Mouse (Mus musculus) cerebellum, postnatal 14 days (tissue): Measurements from ENCODE around the gene Cish.
A peak's percentile ranks its signal among the peaks of the same experiment; 100 is the strongest.

Experiments used
- DNase-seq, 2 experiments: peaks; one replicate each; pipeline ENCODE4 v3.0.0; 2021; ENCODE audit warnings: mixed read lengths in 2 of 2

Cish gene

DNA sequence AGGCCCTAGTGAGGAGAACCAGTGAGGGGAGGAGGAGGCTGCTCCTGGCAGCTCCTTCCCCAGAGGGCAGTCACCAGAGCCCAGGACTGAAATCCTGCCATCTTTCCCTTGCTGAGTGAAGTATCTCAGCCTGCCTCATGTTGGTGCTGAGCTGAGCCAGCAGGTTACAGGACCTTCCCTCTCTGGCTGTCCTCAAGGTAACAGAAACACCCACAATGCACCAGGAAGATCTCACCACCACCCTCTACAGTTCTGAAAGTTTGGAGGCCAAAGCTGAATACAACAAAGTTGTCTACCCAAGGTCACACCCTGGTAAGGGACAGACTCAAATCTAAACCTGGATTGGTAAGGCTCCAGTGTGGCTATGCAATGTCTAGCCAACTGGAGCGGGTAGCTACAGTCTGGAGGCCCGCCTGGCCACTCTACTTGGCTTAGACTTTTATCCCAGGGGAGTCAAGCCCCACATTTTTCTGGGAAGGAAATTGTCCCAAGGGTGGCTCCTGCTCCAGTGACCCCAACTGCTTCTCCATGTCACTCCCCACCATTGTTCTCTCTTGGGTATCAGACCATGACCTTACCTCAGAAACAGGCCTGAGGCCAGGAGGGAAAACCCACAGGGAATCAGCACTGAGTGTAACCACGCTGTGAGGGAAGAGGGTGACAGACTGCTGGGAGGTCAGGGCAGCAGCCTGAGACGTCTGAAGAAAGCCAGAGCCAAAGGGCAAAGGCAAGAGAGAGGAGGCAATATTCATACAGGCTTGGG lies 29.2 kb downstream of the Cish start:
- no peak for DNase-seq

DNA sequence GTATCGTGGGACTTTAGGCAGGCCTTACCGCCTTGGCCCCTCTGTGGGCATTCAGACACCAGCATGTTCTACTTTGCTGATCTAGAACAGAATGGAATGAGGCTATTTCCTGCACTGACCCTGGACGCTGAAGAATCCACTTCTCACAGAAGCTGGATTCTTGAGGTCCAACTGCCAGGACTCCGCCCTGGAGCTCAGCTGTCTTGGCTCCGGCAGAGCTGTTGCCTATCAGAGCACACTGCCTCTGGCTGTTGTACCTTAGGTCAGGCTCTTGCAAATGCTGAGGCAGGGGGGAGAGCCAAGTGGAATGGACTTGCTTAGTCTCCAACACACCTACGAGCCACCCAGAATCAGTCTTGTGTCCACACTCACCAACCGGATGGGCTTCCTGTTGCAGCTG lies 30.1 kb downstream of the Cish start:
- DNase-seq: no peak

DNA sequence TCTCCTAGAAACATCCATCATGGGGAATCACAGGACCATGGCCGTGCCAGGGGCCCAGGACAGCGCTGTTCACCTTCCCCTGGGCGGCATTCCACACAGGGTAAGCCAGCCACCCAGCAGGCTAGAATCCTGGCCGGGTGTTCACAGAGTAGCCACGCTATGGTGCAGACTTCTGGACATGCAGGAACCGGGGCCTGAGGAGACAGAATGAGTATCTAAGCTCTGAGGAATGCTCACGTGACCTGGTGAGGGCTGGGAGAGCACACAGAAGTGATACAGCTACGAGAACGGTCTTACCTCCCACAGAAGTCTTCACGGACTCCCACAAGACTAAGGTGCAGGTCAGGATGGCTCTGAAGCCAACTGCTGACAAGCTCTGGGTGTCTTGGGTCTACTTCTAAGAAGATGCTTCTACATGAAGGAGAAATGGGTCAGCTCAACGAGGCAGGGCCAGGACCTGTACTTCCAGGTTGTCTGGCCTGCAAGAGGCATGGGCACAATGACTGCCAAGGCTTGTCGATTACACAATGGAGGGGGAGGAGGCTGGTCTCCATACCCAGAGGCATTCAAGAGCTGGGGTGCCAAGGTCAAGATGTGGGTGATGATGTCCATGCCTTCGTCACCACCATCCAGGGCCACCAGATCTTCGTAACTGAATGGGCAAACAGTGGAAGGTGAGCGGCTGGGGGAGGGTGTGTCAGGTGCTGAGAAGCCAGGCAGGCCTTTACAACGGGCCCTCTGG lies 32.2 kb downstream of the Cish start:
- no peak for DNase-seq

DNA sequence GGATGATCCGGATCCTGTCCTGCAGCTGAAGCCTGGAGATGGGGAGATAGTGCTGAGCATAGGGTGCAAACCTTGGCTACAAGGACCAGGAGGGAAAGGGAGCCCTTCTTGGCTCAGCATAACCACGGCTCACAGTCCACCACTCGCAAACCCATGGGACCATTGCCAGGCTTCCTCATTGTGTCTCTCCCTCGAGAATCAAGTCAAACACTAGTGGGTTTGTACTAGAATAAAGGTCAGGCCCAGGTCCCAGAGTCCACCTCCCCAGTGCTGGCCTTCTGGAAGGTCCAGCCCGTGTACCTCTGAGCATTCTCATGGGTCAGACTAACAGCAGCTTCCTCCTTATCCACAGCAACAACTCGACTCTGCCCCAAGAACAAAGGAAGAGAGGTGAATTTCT lies 35.0 kb downstream of the Cish start:
- DNase-seq: no peak

DNA sequence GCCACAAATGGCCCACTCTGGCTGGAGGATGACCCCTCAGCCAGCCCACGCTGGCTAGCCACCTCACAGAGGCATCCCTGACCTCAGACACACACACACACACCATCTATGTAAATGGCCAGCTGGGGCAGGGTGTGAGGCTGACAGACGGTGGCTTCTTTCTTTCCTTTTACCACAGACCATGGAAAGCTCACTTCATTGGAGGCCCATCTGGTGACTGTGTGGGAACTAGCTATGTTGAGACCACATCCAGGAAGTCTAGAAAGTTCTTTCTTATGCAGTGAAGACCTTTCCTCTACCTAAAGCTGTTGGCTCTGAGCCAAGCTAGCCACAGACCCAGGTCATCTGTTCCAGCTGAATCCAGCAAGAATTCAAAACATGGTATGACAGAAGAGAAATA lies 37.9 kb downstream of the Cish start:
- DNase-seq: no peak

DNA sequence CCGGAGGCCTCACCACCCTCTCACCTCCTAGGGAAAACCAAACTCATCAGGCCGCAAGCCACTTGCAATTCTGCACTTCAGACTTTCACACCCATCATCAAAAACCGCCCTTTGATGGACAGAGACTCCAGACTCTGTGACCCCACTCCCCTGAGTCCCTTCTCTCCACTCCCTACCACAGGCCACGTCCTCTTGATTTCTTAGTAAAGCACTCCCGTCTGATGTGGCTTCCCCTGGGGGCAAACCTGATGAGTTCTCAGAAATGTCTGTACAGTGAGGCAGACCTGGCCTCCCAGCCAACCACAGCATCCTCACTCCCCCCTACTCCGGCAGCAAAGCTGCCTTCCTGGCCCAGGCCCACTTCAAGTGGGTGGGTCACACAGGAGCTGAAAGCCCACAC lies 38.5 kb downstream of the Cish start:
- DNase-seq: no peak

DNA sequence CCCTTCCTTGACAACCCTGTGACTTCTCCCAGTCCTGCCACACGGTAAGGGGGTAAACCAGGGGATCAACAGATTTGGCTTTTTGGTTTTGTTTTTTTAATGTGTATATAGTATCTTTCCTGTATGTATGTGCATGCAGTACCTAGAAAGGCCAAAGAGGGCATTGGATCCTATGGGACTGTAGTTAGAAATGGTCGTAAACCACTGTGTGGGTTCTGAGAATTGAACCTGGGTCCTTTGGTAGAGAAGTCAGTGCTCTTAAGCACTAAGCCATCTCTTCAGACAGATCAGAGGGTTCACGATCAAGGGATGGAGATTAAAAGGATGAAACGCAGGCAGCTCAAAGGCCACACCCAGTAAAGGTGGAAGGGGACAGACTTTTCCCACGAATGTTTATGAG lies 39.2 kb downstream of the Cish start:
- DNase-seq: no peak

DNA sequence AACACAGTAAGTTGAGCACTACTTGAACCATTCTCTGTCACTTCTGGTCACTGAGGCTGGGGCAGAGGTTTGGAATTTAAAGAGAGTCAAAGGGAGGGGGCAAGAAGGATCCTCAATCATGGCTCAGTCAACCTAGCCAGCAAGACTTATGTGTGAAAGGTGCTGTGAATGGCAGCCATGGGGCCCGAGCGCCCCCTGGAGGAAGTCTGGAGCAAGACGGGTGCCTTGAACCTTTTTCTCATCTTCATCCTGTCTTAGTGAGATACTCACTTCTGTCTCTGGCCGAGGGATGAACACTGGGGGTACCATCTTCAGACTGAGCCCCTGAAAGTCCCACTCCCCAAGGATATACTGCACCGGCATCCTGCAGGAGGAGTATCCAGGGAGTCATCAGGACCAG lies 40.1 kb downstream of the Cish start:
- DNase-seq: peak; percentile 85 to 87

DNA sequence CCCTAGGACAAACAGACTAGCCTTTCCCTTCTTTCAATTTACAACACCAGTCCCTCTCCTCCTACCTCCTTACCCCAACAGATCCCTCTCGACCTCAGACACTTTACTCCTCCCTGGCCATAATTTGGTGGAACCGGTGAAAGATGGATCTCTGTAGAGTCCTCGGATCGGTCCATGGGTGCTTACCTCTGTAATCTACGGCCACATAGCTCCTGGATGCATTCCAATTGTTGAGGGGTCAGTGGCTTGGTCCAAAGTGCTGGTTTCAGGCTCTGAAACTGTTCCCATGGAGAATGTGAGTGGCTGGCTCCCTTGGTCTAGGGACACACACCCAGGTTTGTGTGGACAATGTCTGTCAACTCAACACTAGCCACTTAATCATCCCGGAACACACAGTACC lies 40.6 kb downstream of the Cish start:
- DNase-seq: no peak

DNA sequence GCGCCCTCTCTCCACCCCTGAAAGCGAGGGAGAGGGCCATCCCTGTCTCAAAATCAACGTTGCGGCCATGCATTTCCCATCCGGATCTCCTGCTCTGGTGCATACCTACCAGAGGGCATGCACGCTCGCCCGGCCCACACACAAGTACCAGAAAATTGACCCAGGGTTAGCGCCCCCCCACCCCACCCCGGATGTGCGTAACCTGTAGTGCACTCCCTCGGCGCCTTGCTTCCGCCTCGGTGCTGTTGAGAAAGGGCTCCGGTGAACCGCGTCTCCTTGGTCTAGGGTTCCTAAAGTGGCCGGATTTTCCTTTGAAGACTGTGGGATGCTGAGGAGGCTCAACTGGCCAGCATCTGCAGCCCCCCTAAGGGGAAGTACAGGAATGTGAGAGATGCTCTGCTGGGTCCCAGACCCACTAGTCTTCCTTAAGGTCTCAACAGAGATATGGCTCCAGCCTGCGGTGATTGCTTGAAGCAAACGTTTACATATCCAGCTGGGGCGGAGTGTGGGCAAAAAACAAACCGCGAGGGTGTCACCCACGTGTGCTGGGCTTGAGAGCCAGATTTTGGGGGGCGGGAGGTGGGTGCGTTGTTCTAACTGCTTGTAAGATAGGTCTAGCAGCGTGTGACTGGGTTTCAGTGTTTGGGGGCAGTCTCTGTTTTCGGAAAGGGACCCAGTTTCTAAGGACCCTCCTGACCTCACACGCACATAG lies 42.5 kb downstream of the Cish start, which contains the start of gene Hemk1:
Hemk1 (minus strand) TSS at position 179 of the 712 bp plus-strand sequence.
- DNase-seq: peak; percentile 86 to 88

DNA sequence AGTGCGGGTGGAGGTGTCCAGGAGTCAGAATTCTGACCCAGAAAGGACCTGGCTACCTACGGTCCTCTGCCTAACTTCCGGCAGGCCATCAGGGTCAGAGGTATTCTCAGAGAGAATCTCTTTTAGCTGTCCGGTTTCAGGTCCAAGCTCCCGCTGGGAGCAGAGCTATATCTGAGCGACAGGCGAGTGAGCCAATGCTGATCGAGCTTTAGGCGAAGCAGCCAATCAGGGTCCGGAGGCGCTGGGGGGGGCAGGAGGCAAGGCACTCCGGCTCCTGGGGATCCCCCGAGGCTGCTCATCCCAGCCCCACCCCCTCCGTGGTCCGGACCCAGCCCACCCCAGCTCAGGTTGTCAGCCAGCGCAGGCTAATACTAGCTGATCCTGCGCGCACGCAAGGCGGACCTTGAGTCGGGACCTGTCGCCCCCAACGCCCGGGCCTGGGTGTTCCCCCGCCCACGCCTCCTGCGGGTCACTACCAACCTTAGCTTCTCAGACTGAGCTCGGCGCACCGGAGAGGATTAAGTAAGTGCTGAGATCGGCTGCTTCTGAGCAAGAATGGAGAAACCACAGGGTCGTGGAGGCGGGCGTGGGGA lies 44.5 kb downstream of the Cish start, which contains the start of gene 6430571L13Rik:
6430571L13Rik (plus strand) TSS at position 336 of the 593 bp plus-strand sequence.
- peak; percentile 98 to 99 for DNase-seq

DNA sequence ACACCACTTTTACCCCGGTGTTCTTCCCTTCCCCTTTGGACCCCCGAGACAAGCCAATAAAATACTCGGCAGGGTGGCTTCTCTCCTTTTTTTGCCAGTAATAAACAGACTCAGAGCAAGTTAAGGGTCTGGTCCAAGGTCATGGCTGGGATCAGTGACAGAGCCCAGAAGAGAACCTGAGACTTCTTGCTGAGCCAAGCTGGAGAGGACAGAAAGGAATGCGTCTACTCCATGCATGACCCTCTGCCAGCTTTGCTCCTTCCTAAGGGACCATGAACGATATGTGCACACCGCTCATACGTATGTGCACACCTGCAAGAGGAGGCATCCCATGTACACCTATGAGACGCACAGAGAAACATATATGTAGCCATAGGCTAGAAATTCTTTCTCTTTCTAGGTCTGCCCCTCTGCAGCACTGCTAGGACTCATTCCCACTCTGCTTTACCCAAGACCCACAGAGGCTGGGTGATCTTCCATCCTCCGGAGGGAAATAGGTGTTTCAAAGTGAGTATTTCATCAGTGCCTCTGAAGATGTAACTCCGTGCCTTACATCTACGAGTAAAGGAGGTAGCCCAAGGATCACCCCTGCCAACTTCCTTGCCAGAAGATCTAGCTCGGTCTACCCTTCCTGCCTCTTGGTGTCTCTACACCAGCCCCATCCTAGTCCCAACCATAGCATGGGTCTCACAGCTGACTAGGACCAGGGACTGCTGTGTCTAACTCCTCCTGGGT lies 45.3 kb downstream of the Cish start:
- peak; percentile 52 to 54 for DNase-seq

DNA sequence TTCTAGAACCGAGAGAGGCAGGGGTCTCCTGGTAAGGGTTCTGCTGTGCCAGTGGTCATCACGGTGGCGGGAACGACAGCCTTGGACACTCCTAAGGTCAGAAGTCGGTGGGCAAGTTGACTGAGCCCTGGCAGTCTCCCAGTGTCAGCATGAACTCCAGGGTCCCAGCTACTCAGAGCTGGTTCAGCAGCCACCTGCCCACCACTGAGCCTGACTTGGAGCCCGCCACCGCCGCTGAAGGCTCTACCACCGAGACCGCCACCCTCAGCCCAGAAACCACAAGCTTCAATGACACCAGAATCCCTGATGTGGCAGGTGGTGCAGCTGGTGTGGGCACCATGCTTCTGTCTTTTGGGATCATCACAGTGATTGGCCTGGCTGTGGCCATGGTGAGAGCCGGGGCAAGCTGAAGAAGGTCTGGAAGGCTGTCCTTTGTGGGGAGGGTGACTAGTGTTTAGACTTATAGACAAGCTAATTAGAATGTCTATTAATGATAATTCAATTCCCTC lies 46.4 kb downstream of the Cish start:
- DNase-seq: peak; percentile 56 to 60

DNA sequence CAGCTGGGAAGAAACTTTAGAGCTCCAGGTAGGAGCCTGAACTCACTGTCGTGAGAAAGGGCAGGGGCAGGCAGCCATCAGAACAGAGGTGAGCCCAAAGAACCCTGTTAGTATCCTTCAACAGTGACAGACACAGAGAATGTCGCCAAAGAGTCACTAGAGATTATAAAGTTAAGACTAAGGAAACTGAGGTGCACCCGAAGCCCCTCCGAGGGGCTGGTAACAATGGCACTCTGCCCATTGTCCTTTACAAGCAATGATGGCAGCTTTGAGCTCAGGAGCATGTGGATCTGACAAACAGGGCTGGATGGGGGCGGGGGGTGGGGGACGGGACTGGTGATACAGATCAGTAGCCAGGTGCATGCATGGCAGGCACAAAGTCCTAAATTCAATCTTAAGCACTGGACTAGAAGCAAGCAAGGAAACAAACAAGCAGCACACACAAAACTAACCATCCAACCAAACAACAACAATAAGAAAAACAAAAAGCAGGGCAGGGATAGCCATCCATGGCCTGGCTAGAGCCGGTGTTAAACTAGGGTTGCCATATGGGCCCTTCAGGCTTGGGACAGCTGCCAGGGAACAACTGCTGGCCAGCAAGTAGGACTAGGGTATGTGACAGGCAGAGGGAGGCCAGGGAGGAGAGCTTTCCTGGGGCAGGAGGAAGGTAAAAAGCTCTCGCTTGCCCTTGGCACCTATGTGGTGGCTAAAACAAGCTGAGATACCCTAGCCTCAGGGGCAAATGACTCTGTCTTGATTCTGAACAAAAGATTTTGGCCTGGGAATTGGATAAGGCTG lies 47.5 kb downstream of the Cish start:
- DNase-seq: peak; percentile 97

DNA sequence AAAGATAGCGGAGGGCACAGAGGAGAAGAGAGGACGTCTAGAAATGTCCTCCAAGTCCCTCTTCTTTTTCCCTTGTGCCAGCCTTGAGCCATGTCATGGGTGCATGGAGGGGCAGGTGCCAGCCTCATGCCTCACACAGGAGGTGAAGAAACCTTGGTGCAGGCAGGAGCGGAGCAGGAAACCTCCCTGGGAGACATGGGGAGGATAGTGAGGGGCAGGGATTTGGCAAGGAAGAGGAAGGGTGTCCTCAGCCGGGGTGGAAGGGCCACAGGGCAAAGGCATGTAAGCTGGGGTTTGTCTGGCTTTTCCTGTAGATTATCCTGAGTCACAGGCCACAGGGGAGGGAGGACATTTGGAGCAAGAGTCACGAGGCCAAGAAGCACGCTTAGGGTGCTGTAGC lies 48.2 kb downstream of the Cish start:
- DNase-seq: no peak

DNA sequence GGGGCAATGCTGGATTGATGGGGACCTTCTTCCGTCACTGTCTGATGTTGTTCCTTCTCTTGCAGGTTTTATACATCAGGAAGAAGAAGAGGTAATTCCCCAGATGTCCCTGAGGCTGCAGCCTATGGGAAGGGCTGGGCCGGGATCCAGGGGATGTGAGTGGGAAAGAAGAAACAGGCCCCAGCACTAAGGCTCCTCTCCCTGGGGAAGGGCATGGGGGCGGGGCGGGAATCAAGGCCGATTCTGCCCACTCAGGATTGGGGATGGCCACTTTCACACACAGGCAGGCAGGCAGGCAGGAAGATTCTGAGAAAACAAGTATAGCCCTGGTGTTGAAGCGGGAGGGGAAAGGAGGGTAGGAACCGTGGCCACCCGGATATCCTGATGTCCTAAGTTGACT lies 50.3 kb downstream of the Cish start:
- DNase-seq: peak; percentile 32 to 60

DNA sequence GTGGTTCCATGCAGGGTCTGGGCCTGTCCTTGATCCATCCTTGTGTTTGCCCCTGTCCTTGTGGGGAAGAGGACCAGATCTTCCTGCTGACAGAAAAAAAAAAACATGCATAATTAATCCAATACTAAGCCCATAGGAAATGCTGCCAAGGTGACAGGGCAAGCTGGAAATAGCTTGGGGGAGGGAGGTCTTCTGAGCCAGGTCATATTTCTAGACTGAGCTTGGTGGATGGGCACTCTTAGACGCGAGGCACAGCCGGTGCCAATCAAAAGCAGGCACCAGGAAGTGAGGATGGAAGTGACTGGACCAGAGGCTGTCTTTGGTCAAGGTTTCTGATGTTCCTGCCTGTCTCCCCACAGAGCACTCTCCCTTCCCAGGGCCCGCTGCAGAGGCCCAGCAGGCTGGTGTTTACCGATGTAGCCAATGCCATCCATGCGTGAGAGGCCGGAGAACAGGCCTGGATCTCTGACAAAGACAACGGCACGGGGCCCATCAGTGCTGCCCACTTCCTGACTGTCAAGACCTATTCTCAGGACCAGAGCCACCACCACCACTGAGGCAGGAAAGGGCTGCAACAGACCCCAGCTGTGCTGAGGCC lies 51.9 kb downstream of the Cish start:
- DNase-seq: peak; percentile 73 to 77

DNA sequence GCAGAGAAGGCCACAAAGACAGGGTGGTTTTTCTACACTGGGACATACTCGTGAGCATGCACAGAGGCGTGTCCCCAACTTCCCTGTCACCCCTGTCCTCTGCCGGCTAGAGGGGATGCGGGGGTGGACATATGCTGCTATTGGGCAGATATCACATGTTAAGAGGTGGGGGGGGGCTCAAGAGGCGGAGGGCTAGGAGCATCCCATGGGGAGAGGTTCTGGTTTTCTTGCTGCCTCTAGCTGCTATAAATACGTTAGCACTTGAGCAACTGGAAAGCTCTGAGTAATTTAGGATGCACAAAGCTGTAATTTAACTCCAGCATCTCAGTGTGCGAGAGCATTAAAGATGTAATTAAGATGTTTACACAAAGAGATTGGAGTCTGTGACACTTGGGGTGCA lies 53.5 kb downstream of the Cish start:
- peak in 1 of 2 experiments; percentile 21 for DNase-seq
